12 mouse cellular contexts compared by ENCODE assay signal in the genomic region with DNA sequence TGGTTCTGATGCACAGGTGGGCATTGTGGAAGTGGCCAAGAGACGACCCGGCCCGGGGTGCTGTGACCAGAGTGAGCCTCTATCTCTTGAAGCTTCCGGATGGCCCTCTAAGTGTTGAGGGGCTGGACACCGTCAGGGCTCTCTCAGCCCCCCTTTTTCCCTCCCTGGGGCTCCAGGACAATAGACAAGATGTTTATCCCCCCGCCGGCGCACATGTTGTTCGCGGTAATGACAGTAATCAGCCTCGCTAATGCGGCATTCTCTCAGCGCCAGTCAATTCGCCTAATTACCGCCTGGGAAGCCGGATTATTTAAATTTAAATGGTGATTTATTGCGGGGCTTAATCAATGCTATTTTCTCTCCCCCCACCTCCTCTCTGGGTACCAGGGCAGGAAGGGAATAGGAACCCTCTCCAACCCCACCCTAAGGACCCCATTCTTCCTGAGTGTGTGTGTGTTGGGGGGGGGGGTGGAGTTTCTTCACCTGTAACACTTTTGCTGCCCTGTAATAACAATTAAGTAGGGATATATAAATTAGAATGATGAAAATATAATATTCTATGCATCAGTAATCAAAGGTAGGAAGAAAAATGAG. TPM values are rescaled to one million over a fixed set of nuclear protein-coding genes. Genes with fewer than 3 reads are reported as not detected.
DNase-seq lines count a peak whose midpoint lies in the region; ATAC-seq and TF ChIP-seq lines count a peak whose summit lies in the region.
"Had no signal": no experiment of that assay in that cellular context is flagged by ENCODE, and none has a peak within 500 bp of the region (broad histone marks: within the 10 kb centered on the region; RNA-seq: fewer than 3 reads in every experiment).

No protein-coding gene starts in this region.

- no peaks in the 10 kb centered on the region for H3K36me3 ChIP-seq in E14TG2a.4 (ENCODE audit: insufficient read depth, low read length)
- no peaks in the 10 kb centered on the region for H3K36me3 ChIP-seq in forebrain, embryonic 15.5 days
- H3K36me3 ChIP-seq in neural tube, embryonic 12.5 days, result no peaks in the 10 kb centered on the region
- H3K36me3 ChIP-seq in kidney, embryonic 14.5 days (ENCODE audit: control insufficient read depth, insufficient read depth, low read length), result no peaks in the 10 kb centered on the region
- H3K36me3 ChIP-seq: limb, embryonic 15.5 days had no signal

- TF ChIP-seq CTCF in E14TG2a.4 (conservative IDR thresholded peaks at IDR 0.05; ENCODE audit: low read length), result no peak

- peak overlapping the region; percentile 49 for H3K27ac ChIP-seq in forebrain, embryonic 15.5 days (replicated peaks)
- H3K27ac ChIP-seq in neural tube, embryonic 12.5 days, result no peak overlapping the region
- H3K27ac ChIP-seq in kidney, embryonic 14.5 days (ENCODE audit: low read depth, low read length), result no peak overlapping the region
- H3K27ac ChIP-seq: limb, embryonic 15.5 days had no signal

- H3K9ac ChIP-seq in forebrain, embryonic 15.5 days (replicated peaks), result no peak overlapping the region
- H3K9ac ChIP-seq in neural tube, embryonic 12.5 days, result no peak overlapping the region
- no peak overlapping the region for H3K9ac ChIP-seq in kidney, embryonic 14.5 days (ENCODE audit: low read depth, low read length)
- H3K9ac ChIP-seq: limb, embryonic 15.5 days had no signal

- H3K4me3 ChIP-seq in E14TG2a.4 (replicated peaks; ENCODE audit: low read length), result 0 out of 2 replicates have a peak overlapping the region, but pooled peaks have one; percentile 4
- no peak overlapping the region for H3K4me3 ChIP-seq in forebrain, embryonic 15.5 days
- H3K4me3 ChIP-seq in neural tube, embryonic 12.5 days, result no peak overlapping the region
- H3K4me3 ChIP-seq in kidney, embryonic 14.5 days (ENCODE audit: low read length), result no peak overlapping the region
- H3K4me3 ChIP-seq: limb, embryonic 15.5 days had no signal

- under 1% methylated on average over 17 of the region's 17 CpGs for WGBS in forebrain, embryonic 15.5 days
- WGBS in neural tube, embryonic 12.5 days, result 2% methylated on average over 17 of the region's 17 CpGs
- WGBS in kidney, embryonic 14.5 days, result 9% methylated on average over 17 of the region's 17 CpGs

- peak; percentile 16 for DNase-seq in MN1 (ENCODE audit: low spot score)
- DNase-seq in frontal cortex, postnatal 14 days (ENCODE audit: low spot score in 2 of 2), result no peak
- DNase-seq: cerebellum, adult 18-20 months; gastrocnemius, postnatal 36 days had no signal

- H3K4me1 ChIP-seq in E14TG2a.4 (replicated peaks; ENCODE audit: low read depth, low read length), result peaks cover 55% of the 10 kb centered on the region
- peaks cover 39% of the 10 kb centered on the region for H3K4me1 ChIP-seq in forebrain, embryonic 15.5 days
- peaks cover 23% of the 10 kb centered on the region for H3K4me1 ChIP-seq in neural tube, embryonic 12.5 days
- H3K4me1 ChIP-seq in kidney, embryonic 14.5 days (ENCODE audit: control insufficient read depth, insufficient read depth, low read length), result peaks cover 16% of the 10 kb centered on the region; the same call in 1 of the 2 replicates

- peak; percentile 51 for ATAC-seq in forebrain, embryonic 15.5 days (replicated peaks)
- 0 out of 2 replicates have a peak, but pooled peaks have one; percentile 38 for ATAC-seq in neural tube, embryonic 12.5 days (ENCODE audit: low FRiP score, low read depth)
- ATAC-seq in kidney, embryonic 14.5 days (ENCODE audit: low FRiP score, low TSS enrichment), result no peak
- no peak for ATAC-seq in cerebellum, adult (ENCODE audit: insufficient number of reproducible peaks, low FRiP score, low TSS enrichment)
- ATAC-seq: Patski had no signal

- H3K9me3 ChIP-seq in E14TG2a.4 (ENCODE audit: low read length), result no peaks in the 10 kb centered on the region
- no peaks in the 10 kb centered on the region for H3K9me3 ChIP-seq in forebrain, embryonic 15.5 days
- H3K9me3 ChIP-seq in neural tube, embryonic 12.5 days, result no peaks in the 10 kb centered on the region
- no peaks in the 10 kb centered on the region for H3K9me3 ChIP-seq in kidney, embryonic 14.5 days (ENCODE audit: control insufficient read depth, low read length)
- H3K9me3 ChIP-seq: limb, embryonic 15.5 days had no signal

- peak overlapping the region; percentile 28 for H3K4me2 ChIP-seq in forebrain, embryonic 15.5 days (replicated peaks)
- peak overlapping the region; percentile 25; the same call in 1 of the 2 replicates for H3K4me2 ChIP-seq in neural tube, embryonic 12.5 days (replicated peaks)
- H3K4me2 ChIP-seq in kidney, embryonic 14.5 days (replicated peaks; ENCODE audit: low read depth, low read length), result no peak overlapping the region
- H3K4me2 ChIP-seq: limb, embryonic 15.5 days had no signal

- peaks cover 76% of the 10 kb centered on the region for H3K27me3 ChIP-seq in E14TG2a.4 (ENCODE audit: insufficient read depth, low read length)
- peaks cover 61% of the 10 kb centered on the region for H3K27me3 ChIP-seq in forebrain, embryonic 15.5 days
- H3K27me3 ChIP-seq in neural tube, embryonic 12.5 days (replicated peaks), result peaks cover 77% of the 10 kb centered on the region
- H3K27me3 ChIP-seq in kidney, embryonic 14.5 days (ENCODE audit: control insufficient read depth, insufficient read depth, low read length), result peaks cover 56% of the 10 kb centered on the region

RNA-seq across cellular contexts. Expression of a gene that starts 5.3 kb away (rescaled TPM):
- polyA plus RNA-seq in forebrain, embryonic 15.5 days (2015; fragmentation: Nextera tagmentation; extraction: Ambion mirVana), result 5.1 and 6.7 TPM in 2 replicates
- polyA plus RNA-seq in neural tube, embryonic 12.5 days (2016; fragmentation: Nextera tagmentation; extraction: Ambion mirVana), result 1.0 and 1.4 TPM in 2 replicates
- polyA plus RNA-seq in kidney, embryonic 14.5 days (2014; fragmentation: Nextera tagmentation; extraction: Ambion mirVana), result 0.13 TPM in 1 of 2 replicates, not detected in the other
- polyA plus RNA-seq: kidney, adult 2 months had no signal

RNA-seq across cellular contexts. Expression of a gene that starts 19.6 kb away (rescaled TPM):
- 63.5 and 70.2 TPM in 2 replicates for polyA plus RNA-seq in forebrain, embryonic 15.5 days (2015; fragmentation: Nextera tagmentation; extraction: Ambion mirVana)
- 58.5 and 66.6 TPM in 2 replicates for polyA plus RNA-seq in neural tube, embryonic 12.5 days (2016; fragmentation: Nextera tagmentation; extraction: Ambion mirVana)
- 56.0 TPM in 2 replicates for polyA plus RNA-seq in kidney, embryonic 14.5 days (2014; fragmentation: Nextera tagmentation; extraction: Ambion mirVana)

Comparison
In these comparisons a context has a peak if more than half of its experiments do, and no peak if none do; other contexts are left out.
1. ATAC-seq: peak in forebrain, embryonic 15.5 days (single experiment) and neural tube, embryonic 12.5 days (single experiment); none in kidney, embryonic 14.5 days (single experiment) and cerebellum, adult (single experiment).